Mouse (Mus musculus): Measurements from ENCODE around the gene Gramd1a. TPM values are rescaled to one million over a fixed set of nuclear protein-coding genes. Genes with fewer than 3 reads are reported as not detected.

Gene Gramd1a
- total RNA-seq (2023): 100 to 1,000 TPM; 112 to 127 TPM

GRCm38 (mm10) chr7:31155296-31156033, at the start of gene Gramd1a:
Gramd1a (minus strand) TSS chr7:31155896.

GRCm38 (mm10) chr7:31126851-31127724, 28.6 kb downstream of the Gramd1a start, which contains the start of gene Scn1b:
Scn1b (minus strand) TSS chr7:31127003.

DNA sequence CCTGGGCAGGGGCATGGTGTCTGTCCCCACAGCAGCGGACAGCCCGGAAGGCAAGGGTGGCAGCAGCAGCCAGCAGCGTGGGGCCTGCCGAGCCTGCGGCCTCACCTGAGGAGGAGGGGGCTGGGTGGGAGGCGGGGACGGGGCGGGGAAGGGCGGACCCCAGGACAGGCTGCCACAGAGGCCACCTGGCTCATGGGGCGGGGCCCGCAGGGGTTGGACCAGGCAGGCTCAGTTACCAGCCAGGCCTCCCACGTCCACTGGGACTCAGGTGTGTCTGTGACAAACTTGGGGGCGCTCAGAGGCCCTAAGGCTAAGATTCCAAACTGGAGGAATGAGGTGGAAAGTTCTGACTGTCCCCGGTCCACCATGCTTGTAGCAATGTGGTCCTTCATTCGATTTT, 40.5 kb downstream of the Gramd1a start, which contains the start of gene Hpn:
TSS of gene Hpn (minus strand) at position 109 of the 400 bp plus-strand sequence.

Other genes starting within 250 kb of the Gramd1a start
- 1 to 10 TPM; 1.1 to 1.9 TPM for gene Mag, start 241.0 kb downstream of the Gramd1a start, total RNA-seq (2023)
- 1 to 10 TPM in 1 of 2 experiments, not detected in 1; 2.0 TPM for gene Hamp2, start 231.2 kb downstream of the Gramd1a start, total RNA-seq (2023)
- not detected for gene Hamp, start 211.9 kb downstream of the Gramd1a start, total RNA-seq (2023)
- gene Usf2, start 199.1 kb downstream of the Gramd1a start, total RNA-seq (2023): 100 to 1,000 TPM; 125 to 137 TPM
- gene Lsr, start 182.4 kb downstream of the Gramd1a start, total RNA-seq (2023): 1 to 10 TPM; 2.4 to 3.4 TPM
- under 1 TPM; 0.49 to 0.62 TPM for gene Fam187b, start 182.1 kb downstream of the Gramd1a start, total RNA-seq (2023)
- 100 to 1,000 TPM; 709 to 844 TPM for gene Fxyd5, start 113.4 kb downstream of the Gramd1a start, total RNA-seq (2023)
- gene Fxyd7, start 104.4 kb downstream of the Gramd1a start, total RNA-seq (2023): not detected
- gene Fxyd1, start 98.7 kb downstream of the Gramd1a start, total RNA-seq (2023): not detected
- gene Lgi4, start 96.6 kb downstream of the Gramd1a start, total RNA-seq (2023): under 1 TPM in 1 of 2 experiments, not detected in 1; 0.15 TPM
- gene Fxyd3, start 79.2 kb downstream of the Gramd1a start, total RNA-seq (2023): not detected
- gene Hpn, start 40.6 kb downstream of the Gramd1a start, total RNA-seq (2023): 1 to 10 TPM; 2.1 to 3.4 TPM
- 1 to 10 TPM; 6.2 to 8.8 TPM for gene Scn1b, start 28.9 kb downstream of the Gramd1a start, total RNA-seq (2023)
- not detected for gene Scgb2b2, start 134.6 kb upstream of the Gramd1a start, total RNA-seq (2023)
- gene Scgb1b2, start 135.9 kb upstream of the Gramd1a start, total RNA-seq (2023): not detected
- gene Scgb2b3, start 206.2 kb upstream of the Gramd1a start, total RNA-seq (2023): not detected
- gene Scgb1b3, start 219.7 kb upstream of the Gramd1a start, total RNA-seq (2023): not detected